Mouse (Mus musculus) cerebellum, adult 9-11 months (tissue): Measurements from ENCODE around the gene Gm10553.
"Not testable (repeated sequence)": the region's sequence is repeated elsewhere in the genome, so short reads cannot be mapped to it uniquely, and the experiment has no call there.

Source experiments
- DNase-seq: peaks from one replicate; pipeline ENCODE4 v3.0.0; 2022

Gm10553 gene

GRCm38 (mm10) chr1:85099864-85100263 is at the start of gene Gm10553:
Gene Gm10553 (plus strand): TSS chr1:85100164.
- DNase-seq = not testable (repeated sequence)

- DNase-seq = not testable (repeated sequence)
Measured at GRCm38 (mm10) chr1:85071690-85072089, 28.3 kb upstream of the Gm10553 start.

- DNase-seq = not testable (repeated sequence)
Measured at GRCm38 (mm10) chr1:85073099-85073498, 26.9 kb upstream of the Gm10553 start.

- not testable (repeated sequence) for DNase-seq
Measured at GRCm38 (mm10) chr1:85084803-85085202, 15.2 kb upstream of the Gm10553 start.

- not testable (repeated sequence) for DNase-seq
Measured at GRCm38 (mm10) chr1:85086211-85086610, 13.8 kb upstream of the Gm10553 start.

- DNase-seq = not testable (repeated sequence)
Measured at GRCm38 (mm10) chr1:85092169-85092568, 7.8 kb upstream of the Gm10553 start.

- DNase-seq = not testable (repeated sequence)
Measured at GRCm38 (mm10) chr1:85093011-85093572, 6.9 kb upstream of the Gm10553 start.

GRCm38 (mm10) chr1:85099081-85099480 is 883 bp upstream of the Gm10553 start:
- DNase-seq = not testable (repeated sequence)

- DNase-seq = not testable (repeated sequence)
Measured at GRCm38 (mm10) chr1:85101754-85102153, 1.8 kb downstream of the Gm10553 start.

- not testable (repeated sequence) for DNase-seq
Measured at GRCm38 (mm10) chr1:85105336-85105735, 5.4 kb downstream of the Gm10553 start.

GRCm38 (mm10) chr1:85106013-85106412 is 6.0 kb downstream of the Gm10553 start:
- not testable (repeated sequence) for DNase-seq

GRCm38 (mm10) chr1:85109753-85110152 is 9.8 kb downstream of the Gm10553 start, which contains the start of gene A530032D15Rik:
Gene A530032D15Rik (minus strand): TSS chr1:85109853.
- not testable (repeated sequence) for DNase-seq

- not testable (repeated sequence) for DNase-seq
Measured at GRCm38 (mm10) chr1:85110876-85111275, 10.9 kb downstream of the Gm10553 start.

GRCm38 (mm10) chr1:85111572-85111971 is 11.6 kb downstream of the Gm10553 start:
- not testable (repeated sequence) for DNase-seq

- not testable (repeated sequence) for DNase-seq
Measured at GRCm38 (mm10) chr1:85112266-85112665, 12.3 kb downstream of the Gm10553 start.

- DNase-seq = not testable (repeated sequence)
Measured at GRCm38 (mm10) chr1:85112889-85113288, 12.9 kb downstream of the Gm10553 start.

GRCm38 (mm10) chr1:85114078-85114477 is 14.1 kb downstream of the Gm10553 start:
- DNase-seq = not testable (repeated sequence)

- not testable (repeated sequence) for DNase-seq
Measured at GRCm38 (mm10) chr1:85114666-85115402, 14.9 kb downstream of the Gm10553 start.

- not testable (repeated sequence) for DNase-seq
Measured at GRCm38 (mm10) chr1:85117537-85117936, 17.6 kb downstream of the Gm10553 start.

GRCm38 (mm10) chr1:85118341-85118740 is 18.4 kb downstream of the Gm10553 start:
- DNase-seq = not testable (repeated sequence)

- not testable (repeated sequence) for DNase-seq
Measured at GRCm38 (mm10) chr1:85121841-85122240, 21.9 kb downstream of the Gm10553 start.

- DNase-seq = not testable (repeated sequence)
Measured at GRCm38 (mm10) chr1:85133671-85134070, 33.7 kb downstream of the Gm10553 start.
